Mouse (Mus musculus): ENCODE measurements around the gene Ddah2. TPM values are rescaled to one million over a fixed set of nuclear protein-coding genes. Genes with fewer than 3 reads are reported as not detected.

The Ddah2 gene
- 1 to 10 TPM; 3.4 to 4.6 TPM for total RNA-seq (2023)

GRCm38 (mm10) chr17:35058911-35059892 is at the start of gene Ddah2:
TSS of gene Ddah2 (plus strand) at chr17:35059035.

GRCm38 (mm10) chr17:35016376-35016775 is 42.5 kb upstream of the Ddah2 start, which contains the start of gene Vwa7:
TSS of gene Vwa7 (plus strand) at chr17:35016579.

GRCm38 (mm10) chr17:35027277-35028068 is 31.4 kb upstream of the Ddah2 start, which contains the start of gene Sapcd1:
TSS of gene Sapcd1 (minus strand) at chr17:35028016.

GRCm38 (mm10) chr17:35046681-35047455 is 12.0 kb upstream of the Ddah2 start, which contains the start of gene Msh5:
TSS of gene Msh5 (minus strand) at chr17:35046745.

DNA sequence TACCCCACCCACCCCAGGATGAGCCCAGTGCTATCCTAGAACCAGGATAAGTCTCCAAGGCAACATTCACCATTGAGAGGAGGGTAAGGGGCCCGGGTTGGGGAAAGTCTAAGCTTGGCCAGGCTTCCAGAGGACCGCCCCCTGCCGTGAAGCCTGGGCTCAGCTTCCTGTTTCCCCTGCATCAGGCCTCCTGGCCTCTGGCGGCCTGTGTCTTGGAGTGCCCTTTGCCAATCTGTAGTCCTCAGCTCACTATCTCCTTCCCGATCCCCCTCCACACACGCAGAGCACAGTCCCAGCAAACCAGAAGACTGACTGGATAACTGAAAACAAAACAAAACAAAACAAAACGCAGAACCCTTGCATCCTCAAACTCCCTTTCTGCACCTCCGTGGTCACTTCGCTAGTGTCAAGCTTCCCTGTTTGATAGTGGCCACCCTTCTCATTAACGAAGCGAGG is 9.2 kb upstream of the Ddah2 start, which contains the start of gene Clic1:
Clic1 (plus strand) TSS at position 406 of the 456 bp plus-strand sequence.

DNA sequence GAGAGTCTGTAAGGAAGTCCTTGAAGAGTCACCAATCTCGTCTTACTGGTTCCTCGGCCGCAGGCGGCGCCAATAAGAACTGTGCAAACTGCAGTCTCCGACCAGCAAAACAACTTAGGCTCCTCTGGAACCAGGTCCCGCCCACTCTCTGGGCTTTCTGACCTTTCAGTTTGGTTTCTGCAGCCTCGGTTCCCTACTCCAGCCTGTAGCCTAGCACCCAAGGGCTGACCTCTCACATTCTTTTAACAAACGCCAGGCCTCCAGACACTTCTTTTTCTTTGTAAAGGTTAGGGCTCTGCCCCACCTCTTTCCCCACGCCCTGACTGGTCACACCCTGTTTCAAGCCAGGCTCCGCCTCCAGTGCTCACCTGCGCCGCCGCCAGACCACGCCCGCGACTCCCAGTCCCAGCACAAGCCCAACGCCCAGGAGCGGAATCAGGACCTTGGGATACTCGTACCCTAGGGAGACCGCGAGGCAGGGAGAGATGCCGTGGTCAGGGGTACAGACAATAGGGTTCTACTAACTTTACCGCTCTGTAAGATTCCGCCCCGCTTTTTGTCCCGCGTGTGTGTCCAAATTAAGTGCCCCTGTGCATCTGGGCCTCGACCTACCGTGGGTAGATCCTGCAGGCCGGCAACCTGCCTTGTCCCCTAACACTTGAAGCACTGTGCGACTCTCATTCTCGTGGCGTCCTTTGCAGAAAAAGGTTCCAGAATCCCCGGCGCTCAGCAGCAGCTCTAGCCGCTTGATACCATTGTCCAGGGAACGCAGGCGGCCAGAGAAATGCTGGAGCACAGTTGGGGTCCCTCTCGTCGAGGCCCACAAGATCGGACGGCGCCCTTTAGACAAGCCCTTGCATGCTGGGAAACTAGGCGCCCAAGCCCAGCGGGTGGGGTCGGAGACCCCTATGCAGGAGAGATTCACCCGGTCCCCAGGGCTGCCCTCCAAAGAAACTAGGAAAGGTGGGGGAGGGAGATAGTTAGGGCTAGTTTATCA is 6.4 kb downstream of the Ddah2 start, which contains the start of gene Ly6g6c:
Ly6g6c (plus strand) TSS at position 438 of the 997 bp plus-strand sequence.

GRCm38 (mm10) chr17:35066084-35066483 is 7.2 kb downstream of the Ddah2 start, which contains the start of gene Mpig6b:
TSS of gene Mpig6b (minus strand) at chr17:35066184.

DNA sequence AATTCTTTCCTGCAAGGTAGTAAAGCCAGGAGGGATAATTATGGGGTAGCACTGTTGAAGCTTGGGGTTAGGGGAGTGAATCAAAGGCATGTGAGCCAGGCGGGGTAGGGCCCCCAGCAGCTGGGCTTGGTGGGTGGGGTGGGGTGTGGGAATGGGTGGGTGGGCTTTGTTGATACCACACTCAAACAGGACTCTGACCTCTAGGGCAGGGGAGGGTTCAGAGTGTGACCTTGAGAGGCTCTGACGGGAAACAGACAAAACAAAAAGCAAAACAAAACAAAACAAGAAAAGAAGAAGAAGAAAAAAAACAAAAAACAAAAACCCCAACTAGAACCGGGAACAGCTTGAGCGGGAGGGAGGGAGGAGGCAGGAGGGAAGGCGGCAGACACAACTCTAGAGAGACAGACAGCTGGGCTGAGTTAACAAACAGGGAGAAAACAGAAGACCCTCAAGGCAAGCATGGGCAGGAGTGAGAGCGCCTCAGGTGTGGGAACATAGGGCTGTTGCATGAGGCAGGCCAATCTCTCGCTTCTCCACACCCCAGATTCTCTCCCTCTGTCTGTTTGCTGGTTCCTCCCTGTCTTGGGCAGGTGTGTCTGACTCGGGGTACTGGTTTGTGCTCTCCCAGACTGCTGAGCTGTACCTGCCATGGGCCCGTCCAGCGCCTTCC is 17.8 kb downstream of the Ddah2 start, which contains the start of gene Ly6g6e:
Ly6g6e (plus strand) TSS at position 396 of the 670 bp plus-strand sequence.

GRCm38 (mm10) chr17:35077786-35078233 is 19.0 kb downstream of the Ddah2 start, which contains the start of gene Ly6g6d:
TSS of gene Ly6g6d (minus strand) at chr17:35078065.

DNA sequence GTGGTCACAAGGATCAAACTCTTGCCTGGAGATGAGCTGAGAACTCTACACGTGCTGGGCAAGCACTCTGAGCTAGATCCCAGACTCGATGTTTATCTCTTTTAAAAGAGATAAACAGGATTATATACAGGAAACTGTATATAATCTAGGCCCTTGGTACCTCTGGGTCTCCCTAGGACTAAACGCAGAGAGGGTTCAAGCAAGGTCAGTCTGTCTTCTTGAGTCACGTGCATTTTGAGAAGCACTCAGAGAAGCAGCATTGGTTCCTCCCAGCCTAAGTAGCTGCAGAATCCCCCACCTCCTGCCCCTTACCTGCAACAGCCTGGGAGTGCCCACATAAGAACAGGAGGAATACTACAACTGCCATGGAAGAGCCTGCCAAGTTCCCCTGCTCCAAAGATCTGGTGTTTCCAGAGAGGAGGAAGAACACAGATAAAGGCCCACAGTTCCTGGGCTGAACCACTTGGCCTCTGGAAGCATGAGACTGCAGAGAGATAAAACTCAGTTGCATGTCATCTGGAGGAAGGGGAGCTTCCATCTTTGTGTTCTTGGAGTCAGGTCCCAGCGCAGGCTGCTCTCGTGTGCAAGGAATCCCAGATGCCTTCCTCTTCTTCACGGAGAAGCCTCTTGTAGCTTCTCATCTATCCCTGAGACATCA is 26.5 kb downstream of the Ddah2 start, which contains the start of gene Ly6g6f:
Ly6g6f (minus strand) TSS at position 403 of the 658 bp plus-strand sequence.

DNA sequence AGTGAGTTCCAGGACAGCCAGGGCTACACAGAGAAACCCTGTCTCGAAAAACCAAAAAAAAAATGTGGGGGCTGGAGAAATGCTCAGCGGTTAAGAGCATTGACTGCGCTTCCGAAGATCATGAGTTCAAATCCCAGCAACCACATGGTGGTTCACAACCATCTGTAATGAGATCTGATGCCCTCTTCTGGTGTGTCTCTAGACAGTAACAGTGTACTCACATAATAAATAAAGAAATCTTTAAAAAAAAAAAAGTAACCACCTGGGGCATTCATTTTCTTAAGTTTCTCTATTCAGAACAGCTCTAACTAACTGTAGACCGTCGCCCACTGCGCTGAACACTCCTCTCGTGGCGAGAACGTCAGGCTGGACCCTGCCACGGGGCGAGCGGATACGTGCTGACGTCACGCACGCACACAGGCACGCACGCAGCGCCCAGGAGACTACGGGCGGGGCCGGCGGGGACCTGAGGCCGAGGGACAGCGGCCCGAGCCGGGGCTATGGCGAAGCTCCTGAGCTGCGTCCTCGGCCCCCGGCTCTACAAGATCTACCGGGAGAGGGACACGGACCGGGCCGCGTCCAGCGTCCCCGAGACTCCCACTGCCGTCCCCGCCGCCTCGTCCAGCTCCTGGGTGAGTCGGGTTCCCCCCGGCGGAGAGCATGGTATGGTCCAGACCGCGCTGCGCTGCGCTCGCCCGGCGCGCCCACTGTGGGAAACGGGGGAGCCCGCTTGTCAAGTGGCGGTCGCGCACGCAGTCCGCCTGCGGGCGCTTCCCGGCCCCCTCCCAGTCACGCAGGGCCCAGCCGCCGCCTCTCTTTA is 30.2 kb downstream of the Ddah2 start, which contains the start of gene Abhd16a:
Abhd16a (plus strand) TSS at position 439 of the 820 bp plus-strand sequence.

DNA sequence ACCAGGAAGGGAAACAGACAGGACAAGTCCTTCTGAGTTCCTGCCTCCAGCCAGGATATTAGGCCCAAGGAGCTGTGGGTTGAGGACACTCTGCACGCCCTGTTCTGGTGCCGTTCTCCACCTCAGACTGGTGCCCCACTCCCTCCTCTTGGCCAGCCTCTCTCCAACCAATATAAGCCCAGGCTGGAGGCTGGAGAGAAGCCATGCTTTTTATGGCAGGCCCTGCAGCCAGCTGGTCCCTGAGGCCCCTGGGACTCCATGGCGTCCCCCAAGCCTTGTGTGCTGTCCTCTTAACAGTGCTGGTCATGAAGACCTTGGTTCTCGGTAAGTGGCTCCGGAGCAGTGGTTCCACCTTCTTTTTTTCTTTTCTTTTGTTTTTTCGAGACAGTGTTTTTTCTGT is 49.3 kb downstream of the Ddah2 start, which contains the start of gene Ly6g5c:
Ly6g5c (plus strand) TSS at position 183 of the 400 bp plus-strand sequence.

Other genes starting within 250 kb of the Ddah2 start
- 10 to 100 TPM; 39.4 to 40.7 TPM for gene Stk19, start 222.1 kb upstream of the Ddah2 start, total RNA-seq (2023)
- 10 to 100 TPM; 46.2 to 53.2 TPM for gene Dxo, start 222.0 kb upstream of the Ddah2 start, total RNA-seq (2023)
- gene Skiv2l, start 208.8 kb upstream of the Ddah2 start, total RNA-seq (2023), result 10 to 100 TPM; 83.2 to 91.6 TPM
- 10 to 100 TPM; 24.1 to 27.8 TPM for gene Nelfe, start 208.6 kb upstream of the Ddah2 start, total RNA-seq (2023)
- gene Cfb, start 196.5 kb upstream of the Ddah2 start, total RNA-seq (2023), result under 1 TPM; 0.64 to 0.73 TPM
- gene Zbtb12, start 179.6 kb upstream of the Ddah2 start, total RNA-seq (2023), result 1 to 10 TPM; 2.7 to 2.8 TPM
- gene Gm20547, start 177.0 kb upstream of the Ddah2 start, total RNA-seq (2023), result not detected
- 1 to 10 TPM in 1 of 2 experiments, under 1 TPM in 1; 0.22 to 1.6 TPM for gene C2, start 160.8 kb upstream of the Ddah2 start, total RNA-seq (2023)
- gene Ehmt2, start 160.6 kb upstream of the Ddah2 start, total RNA-seq (2023), result 10 to 100 TPM; 58.0 to 71.6 TPM
- gene Slc44a4, start 144.6 kb upstream of the Ddah2 start, total RNA-seq (2023), result under 1 TPM in 1 of 2 experiments, not detected in 1; 0.24 TPM
- gene Neu1, start 127.8 kb upstream of the Ddah2 start, total RNA-seq (2023), result 10 to 100 TPM; 71.5 to 75.3 TPM
- 10 to 100 TPM in 1 of 2 experiments, 1 to 10 TPM in 1; 6.4 to 28.6 TPM for gene Hspa1b, start 99.8 kb upstream of the Ddah2 start, total RNA-seq (2023)
- gene Gm20481, start 89.1 kb upstream of the Ddah2 start, total RNA-seq (2023), result not detected
- gene Hspa1a, start 86.9 kb upstream of the Ddah2 start, total RNA-seq (2023), result 10 to 100 TPM; 14.6 to 41.1 TPM
- not detected for gene Hspa1l, start 86.3 kb upstream of the Ddah2 start, total RNA-seq (2023)
- gene Lsm2, start 77.2 kb upstream of the Ddah2 start, total RNA-seq (2023), result 10 to 100 TPM; 29.9 to 39.2 TPM
- 10 to 100 TPM; 61.3 to 70.3 TPM for gene Vars, start 58.0 kb upstream of the Ddah2 start, total RNA-seq (2023)
- gene Vwa7, start 42.5 kb upstream of the Ddah2 start, total RNA-seq (2023), result not detected
- under 1 TPM; 0.82 to 0.84 TPM for gene Sapcd1, start 31.0 kb upstream of the Ddah2 start, total RNA-seq (2023)
- gene Msh5, start 12.3 kb upstream of the Ddah2 start, total RNA-seq (2023), result 1 to 10 TPM; 6.7 to 8.8 TPM
- 100 to 1,000 TPM; 271 to 302 TPM for gene Clic1, start 9.1 kb upstream of the Ddah2 start, total RNA-seq (2023)
- gene Ly6g6c, start 6.4 kb downstream of the Ddah2 start, total RNA-seq (2023), result not detected
- gene Mpig6b, start 7.1 kb downstream of the Ddah2 start, total RNA-seq (2023), result under 1 TPM; 0.64 to 0.93 TPM
- gene Ly6g6e, start 17.9 kb downstream of the Ddah2 start, total RNA-seq (2023), result not detected
- not detected for gene Ly6g6d, start 19.0 kb downstream of the Ddah2 start, total RNA-seq (2023)
- under 1 TPM; 0.31 to 0.55 TPM for gene Ly6g6f, start 26.6 kb downstream of the Ddah2 start, total RNA-seq (2023)
- 10 to 100 TPM; 48.8 to 54.6 TPM for gene Abhd16a, start 30.2 kb downstream of the Ddah2 start, total RNA-seq (2023)
- gene Ly6g5c, start 49.2 kb downstream of the Ddah2 start, total RNA-seq (2023), result not detected
- 10 to 100 TPM; 15.2 to 16.0 TPM for gene Ly6g5b, start 56.4 kb downstream of the Ddah2 start, total RNA-seq (2023)
- 10 to 100 TPM; 25.6 to 26.4 TPM for gene Gpank1, start 62.4 kb downstream of the Ddah2 start, total RNA-seq (2023)
- 100 to 1,000 TPM; 171 to 190 TPM for gene Csnk2b, start 63.0 kb downstream of the Ddah2 start, total RNA-seq (2023)
- 10 to 100 TPM; 17.0 to 23.1 TPM for gene D17H6S53E, start 67.3 kb downstream of the Ddah2 start, total RNA-seq (2023)
- gene Apom, start 73.0 kb downstream of the Ddah2 start, total RNA-seq (2023), result not detected
- 100 to 1,000 TPM; 245 to 298 TPM for gene Bag6, start 76.1 kb downstream of the Ddah2 start, total RNA-seq (2023)
- 100 to 1,000 TPM; 187 TPM for gene Prrc2a, start 105.9 kb downstream of the Ddah2 start, total RNA-seq (2023)
- 10 to 100 TPM; 15.4 to 17.4 TPM for gene Aif1, start 117.0 kb downstream of the Ddah2 start, total RNA-seq (2023)
- gene Lst1, start 129.4 kb downstream of the Ddah2 start, total RNA-seq (2023), result 100 to 1,000 TPM; 614 to 632 TPM
- gene Ltb, start 135.4 kb downstream of the Ddah2 start, total RNA-seq (2023), result 10 to 100 TPM; 89.3 to 97.8 TPM
- gene Tnf, start 143.0 kb downstream of the Ddah2 start, total RNA-seq (2023), result 10 to 100 TPM; 62.5 to 72.6 TPM
- under 1 TPM in 1 of 2 experiments, not detected in 1; 0.26 TPM for gene Lta, start 146.3 kb downstream of the Ddah2 start, total RNA-seq (2023)
- under 1 TPM in 1 of 2 experiments, not detected in 1; 0.75 TPM for gene Gm16181, start 161.8 kb downstream of the Ddah2 start, total RNA-seq (2023)
- gene Atp6v1g2, start 174.6 kb downstream of the Ddah2 start, total RNA-seq (2023), result 1 to 10 TPM; 2.2 to 3.4 TPM
- gene Nfkbil1, start 176.8 kb downstream of the Ddah2 start, total RNA-seq (2023), result 10 to 100 TPM; 21.5 to 22.1 TPM
- gene Ddx39b, start 182.7 kb downstream of the Ddah2 start, total RNA-seq (2023), result 100 to 1,000 TPM; 206 to 207 TPM
- gene H2-D1, start 203.7 kb downstream of the Ddah2 start, total RNA-seq (2023), result 1,000 to 10,000 TPM; 1,338 to 1,458 TPM

Data from neutrophil, adult 59 days (primary cell).